Mouse (Mus musculus) intestine, postnatal 0 days (tissue): Measurements from ENCODE around the gene AI413582. TPM values are rescaled to one million over a fixed set of nuclear protein-coding genes. Genes with fewer than 3 reads are reported as not detected.

ENCODE experiments used
- ATAC-seq: fragments of 200-750 bp; cut with Nextera tagmentation; 2 replicates; pipeline ENCODE4 v1.8.0; 2017; ENCODE audit warnings: mild to moderate bottlenecking, moderate TSS enrichment, moderate library complexity
- H3K27ac ChIP-seq: fragments of 300-500 bp; sonication (generic); 2 replicates; pipeline ENCODE4 v1.5.1; 2014; ENCODE audit warnings: mild to moderate bottlenecking, low read depth, low read length, moderate library complexity
- H3K27me3 ChIP-seq: fragments of 300-500 bp; sonication (generic); replicated peaks from 2 replicates; pipeline ENCODE4 v1.6.1; 2014; ENCODE audit warnings: low read length, mixed read lengths; ENCODE audit not compliant: control insufficient read depth, insufficient read depth
- H3K36me3 ChIP-seq: fragments of 300-500 bp; sonication (generic); 2 replicates; pipeline ENCODE4 v1.6.1; 2014; ENCODE audit warnings: mild to moderate bottlenecking, moderate library complexity; ENCODE audit not compliant: control insufficient read depth, insufficient read depth
- H3K4me1 ChIP-seq: fragments of 300-500 bp; sonication (generic); replicated peaks from 2 replicates; pipeline ENCODE4 v1.6.1; 2014; ENCODE audit warnings: antibody characterized with exemption, low read length, mixed read lengths; ENCODE audit not compliant: control insufficient read depth, insufficient read depth
- H3K4me2 ChIP-seq: fragments of 300-500 bp; sonication (generic); replicated peaks from 2 replicates; pipeline ENCODE4 v1.6.1; 2014; ENCODE audit warnings: low read depth, mild to moderate bottlenecking, moderate library complexity
- H3K4me3 ChIP-seq: fragments of 300-500 bp; sonication (generic); 2 replicates; pipeline ENCODE4 v1.5.1; 2014; ENCODE audit warnings: low read depth, low read length
- H3K9ac ChIP-seq: fragments of 300-500 bp; sonication (generic); 2 replicates; pipeline ENCODE4 v1.6.1; 2014; ENCODE audit warnings: mild to moderate bottlenecking, low read depth, low read length
- H3K9me3 ChIP-seq: fragments of 300-500 bp; sonication (generic); 2 replicates; pipeline ENCODE4 v1.6.1; 2016; ENCODE audit warnings: mixed run types; ENCODE audit not compliant: control insufficient read depth
- CTCF ChIP-seq: sonication (generic); IDR thresholded peaks from 2 replicates; pipeline ENCODE4 v1.5.1; 2016; ENCODE audit warnings: low read depth, mild to moderate bottlenecking, control low read depth, antibody characterized with exemption, moderate library complexity
- WGBS: fragments of 180-500 bp; shearing (Covaris S2); extraction: QIAGEN DNeasy Blood & Tissue Kit; methylation state at CpG from one replicate; pipeline ENCODE4 v1.1.7; 2014; 5-methylcytosine and 5-hydroxymethylcytosine counted together
- polyA plus RNA-seq: library from polyadenylated mRNA; unstranded; fragments of >200 nt; fragmentation: Nextera tagmentation; extraction: Ambion mirVana; gene quantifications from 2 replicates; pipeline ENCODE4 v1.2.1, GENCODE M21; 2015

Gene AI413582
- polyA plus RNA-seq, 1 experiment from 2014 or later: 83.0 TPM

- Histone ChIP-seq H3K4me2 (no peak overlapping the region), H3K4me1 (no peaks in the 10 kb centered on the region; the same call in 1 of the 2 replicates), H3K9ac (no peak overlapping the region), H3K4me3 (no peak overlapping the region), H3K9me3 (no peaks in the 10 kb centered on the region), H3K27me3 (no peaks in the 10 kb centered on the region), H3K36me3 (no peaks in the 10 kb centered on the region; the same call in 1 of the 2 replicates), H3K27ac (no peak overlapping the region)
- 54% methylated on average over 7 of the region's 7 CpGs for WGBS
- TF ChIP-seq CTCF: no peak
- ATAC-seq: no peak
Observed at GRCm38 (mm10) chr17:27563771-27564244, 1.7 kb downstream of the AI413582 start.

- no peaks in the 10 kb centered on the region for H3K9me3 ChIP-seq
- H3K9ac ChIP-seq: no peak overlapping the region
- H3K4me2 ChIP-seq: no peak overlapping the region
- no peak for ATAC-seq
- H3K27me3 ChIP-seq: no peaks in the 10 kb centered on the region
- peaks cover 3% of the 10 kb centered on the region; the same call in 1 of the 2 replicates for H3K4me1 ChIP-seq
- H3K27ac ChIP-seq: 0 out of 2 replicates have a peak overlapping the region, but pooled peaks have one; percentile 15
- no peak overlapping the region for H3K4me3 ChIP-seq
- WGBS: 31% methylated on average over 9 of the region's 11 CpGs
- H3K36me3 ChIP-seq: no peaks in the 10 kb centered on the region; the same call in 1 of the 2 replicates
- no peak for TF ChIP-seq CTCF
Observed at GRCm38 (mm10) chr17:27561809-27562526, 3.6 kb downstream of the AI413582 start.

GRCm38 (mm10) chr17:27560926-27561480 lies 4.6 kb downstream of the AI413582 start:
- no peak for TF ChIP-seq CTCF
- Histone ChIP-seq H3K4me3 (no peak overlapping the region), H3K4me2 (no peak overlapping the region), H3K4me1 (peaks cover 3% of the 10 kb centered on the region; the same call in 1 of the 2 replicates), H3K9me3 (no peaks in the 10 kb centered on the region), H3K9ac (no peak overlapping the region), H3K27me3 (no peaks in the 10 kb centered on the region), H3K36me3 (no peaks in the 10 kb centered on the region; the same call in 1 of the 2 replicates), H3K27ac (no peak overlapping the region)
- 76% methylated on average over 13 of the region's 13 CpGs for WGBS
- ATAC-seq: no peak

- Histone ChIP-seq H3K9ac (no peak overlapping the region), H3K27ac (no peak overlapping the region), H3K36me3 (no peaks in the 10 kb centered on the region; the same call in 1 of the 2 replicates), H3K4me1 (peaks cover 3% of the 10 kb centered on the region; the same call in 1 of the 2 replicates), H3K9me3 (no peaks in the 10 kb centered on the region), H3K27me3 (no peaks in the 10 kb centered on the region), H3K4me3 (no peak overlapping the region), H3K4me2 (peak overlapping the region; percentile 93)
- ATAC-seq: no peak
- 40% methylated on average over 10 of the region's 12 CpGs for WGBS
- TF ChIP-seq CTCF: no peak
Observed at GRCm38 (mm10) chr17:27559596-27559995, 6.0 kb downstream of the AI413582 start.

- no peak for ATAC-seq
- Histone ChIP-seq H3K9ac (no peak overlapping the region), H3K27ac (no peak overlapping the region), H3K27me3 (no peaks in the 10 kb centered on the region), H3K36me3 (no peaks in the 10 kb centered on the region; the same call in 1 of the 2 replicates), H3K4me3 (peak overlapping the region; percentile 80), H3K4me1 (peaks cover 3% of the 10 kb centered on the region; the same call in 1 of the 2 replicates), H3K9me3 (no peaks in the 10 kb centered on the region), H3K4me2 (peak overlapping the region; percentile 93)
- WGBS: 12% methylated on average over 5 of the region's 5 CpGs
- TF ChIP-seq CTCF: no peak
Observed at GRCm38 (mm10) chr17:27558845-27559244, 6.7 kb downstream of the AI413582 start.

GRCm38 (mm10) chr17:27557927-27558661 lies 7.5 kb downstream of the AI413582 start:
- Histone ChIP-seq H3K4me2 (peak overlapping the region; percentile 93), H3K27ac (peak overlapping the region; percentile 91), H3K9me3 (no peaks in the 10 kb centered on the region), H3K9ac (peak overlapping the region; percentile 81; the same call in 1 of the 2 replicates), H3K4me1 (peaks cover 3% of the 10 kb centered on the region; the same call in 1 of the 2 replicates), H3K27me3 (no peaks in the 10 kb centered on the region), H3K4me3 (peak overlapping the region; percentile 80), H3K36me3 (no peaks in the 10 kb centered on the region; the same call in 1 of the 2 replicates)
- no peak for TF ChIP-seq CTCF
- WGBS: 12% methylated on average over 14 of the region's 14 CpGs
- no peak for ATAC-seq
